Mouse (Mus musculus) cerebellum, adult 8-10 months (tissue): ENCODE data around the gene Aqp8.

ENCODE experiments used
- DNase-seq: peaks from one replicate; pipeline ENCODE4 v3.0.0; 2022

Aqp8 gene

DNA sequence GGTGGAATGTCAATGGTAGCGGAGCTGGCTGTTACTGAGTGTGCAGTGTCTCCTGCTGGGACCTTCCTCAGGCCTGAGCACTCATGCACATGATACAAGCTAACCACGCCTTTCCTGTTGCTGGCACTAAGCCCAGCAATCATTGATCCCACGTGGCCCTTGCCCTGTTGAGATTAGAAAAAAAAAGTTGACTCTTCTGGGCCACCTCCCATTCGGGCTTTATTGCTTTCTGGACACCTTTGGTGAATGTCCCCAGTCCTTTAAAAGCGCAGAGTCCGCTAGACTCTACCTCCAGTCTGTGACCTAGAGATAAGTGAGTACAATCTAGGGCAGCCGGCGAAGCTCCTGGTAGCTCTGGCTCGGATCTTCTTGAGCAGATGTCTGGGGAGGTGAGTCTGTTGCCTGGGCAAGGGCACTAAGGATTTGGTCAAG lies at the start of gene Aqp8:
Gene Aqp8 (plus strand): TSS at position 222 of the 432 bp plus-strand sequence.
- DNase-seq = peak; percentile 16

DNA sequence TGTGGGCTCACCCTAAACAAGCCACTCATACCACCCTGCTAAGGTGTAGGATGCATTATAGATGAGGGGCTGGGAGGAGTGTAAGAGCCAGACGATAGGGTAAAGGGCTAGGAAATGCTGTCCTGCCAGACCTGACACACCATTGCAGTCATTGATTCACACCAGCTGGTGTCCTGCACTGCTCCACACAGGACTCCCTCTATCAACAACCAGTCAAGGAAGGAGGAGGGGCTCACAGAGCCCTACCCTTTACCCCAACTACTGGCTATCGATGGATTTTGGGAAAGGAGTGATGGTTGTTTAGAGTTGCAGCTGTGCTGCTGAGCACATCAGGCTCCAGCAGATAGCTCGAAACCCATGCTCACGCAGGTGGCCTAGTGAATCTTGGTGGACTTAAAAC lies 45.3 kb upstream of the Aqp8 start:
- DNase-seq = no peak

DNA sequence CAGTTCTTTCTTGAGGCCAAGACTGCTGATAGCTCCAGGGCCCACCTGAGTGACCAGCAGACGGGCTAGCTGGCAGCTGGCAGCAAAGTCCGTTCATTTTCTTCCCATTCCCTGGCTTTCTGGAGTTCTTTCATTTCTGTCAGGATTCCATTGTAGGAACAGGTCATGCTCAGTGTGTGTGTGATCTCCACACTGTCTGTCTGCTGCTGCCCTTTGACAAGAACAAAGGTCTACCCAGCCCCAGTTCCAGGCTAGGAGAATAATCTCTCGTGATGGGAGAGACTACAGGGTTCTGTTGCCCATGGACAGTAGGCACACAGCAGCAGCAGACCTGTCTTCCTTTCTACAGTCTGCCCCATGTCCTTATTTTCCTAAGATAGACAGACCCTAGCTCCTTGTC lies 44.4 kb upstream of the Aqp8 start:
- no peak for DNase-seq

DNA sequence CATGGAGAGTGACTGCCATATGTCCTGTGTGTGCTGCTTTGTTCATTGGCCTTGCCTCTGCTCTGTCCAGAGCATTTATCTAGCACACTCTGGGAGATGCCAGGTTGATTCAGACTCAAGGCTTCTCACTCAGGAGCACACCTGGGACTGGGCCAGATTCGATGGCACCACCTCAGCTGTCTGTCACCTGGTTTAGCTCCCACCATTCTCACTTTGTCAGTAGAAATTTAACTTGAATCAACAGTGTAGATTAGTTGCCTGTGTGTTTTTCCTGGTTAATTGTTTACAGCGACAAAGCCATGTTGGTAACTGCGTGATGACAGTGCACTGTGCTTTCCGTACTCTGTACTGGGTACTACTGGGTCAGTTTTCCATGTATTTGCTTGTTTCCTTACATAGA lies 42.1 kb upstream of the Aqp8 start:
- DNase-seq = no peak

DNA sequence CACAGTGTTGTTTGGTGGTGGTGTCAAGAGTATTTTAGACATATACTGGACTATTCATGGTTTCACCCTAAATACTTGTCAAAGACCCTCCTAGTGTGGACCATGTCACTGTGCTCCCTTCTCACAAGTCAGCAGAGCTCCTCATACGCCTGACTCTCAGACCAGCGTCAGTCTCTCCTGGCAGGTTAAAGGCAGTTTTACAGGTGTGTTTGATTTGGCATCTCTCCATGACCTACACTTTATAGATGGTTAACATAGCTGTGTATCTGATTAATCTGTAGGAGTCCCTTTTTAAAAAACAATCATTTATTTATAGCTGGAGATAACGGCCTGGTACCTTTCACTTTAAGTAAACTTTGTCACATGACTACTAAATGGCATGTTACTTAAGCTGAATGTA lies 40.1 kb upstream of the Aqp8 start:
- DNase-seq = no peak

DNA sequence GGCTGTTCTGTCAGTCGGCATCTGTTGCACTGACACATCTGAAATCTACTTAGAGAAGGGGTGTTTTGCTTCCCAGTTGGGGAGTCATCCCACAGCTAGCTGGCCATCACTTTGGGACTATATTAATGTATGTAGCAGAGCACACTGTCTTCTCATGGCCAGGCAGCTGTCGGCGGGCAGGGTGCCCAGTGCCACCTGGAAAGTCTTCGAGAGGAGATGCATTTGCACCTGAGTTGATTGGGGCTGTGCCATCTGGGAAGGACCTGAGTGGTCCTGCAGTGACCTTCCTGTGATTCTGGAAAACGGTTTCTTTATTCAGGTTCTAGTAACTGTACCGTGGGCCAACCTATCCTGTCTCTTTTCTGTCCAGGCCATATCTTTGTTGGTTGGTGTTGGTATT lies 37.8 kb upstream of the Aqp8 start:
- no peak for DNase-seq

DNA sequence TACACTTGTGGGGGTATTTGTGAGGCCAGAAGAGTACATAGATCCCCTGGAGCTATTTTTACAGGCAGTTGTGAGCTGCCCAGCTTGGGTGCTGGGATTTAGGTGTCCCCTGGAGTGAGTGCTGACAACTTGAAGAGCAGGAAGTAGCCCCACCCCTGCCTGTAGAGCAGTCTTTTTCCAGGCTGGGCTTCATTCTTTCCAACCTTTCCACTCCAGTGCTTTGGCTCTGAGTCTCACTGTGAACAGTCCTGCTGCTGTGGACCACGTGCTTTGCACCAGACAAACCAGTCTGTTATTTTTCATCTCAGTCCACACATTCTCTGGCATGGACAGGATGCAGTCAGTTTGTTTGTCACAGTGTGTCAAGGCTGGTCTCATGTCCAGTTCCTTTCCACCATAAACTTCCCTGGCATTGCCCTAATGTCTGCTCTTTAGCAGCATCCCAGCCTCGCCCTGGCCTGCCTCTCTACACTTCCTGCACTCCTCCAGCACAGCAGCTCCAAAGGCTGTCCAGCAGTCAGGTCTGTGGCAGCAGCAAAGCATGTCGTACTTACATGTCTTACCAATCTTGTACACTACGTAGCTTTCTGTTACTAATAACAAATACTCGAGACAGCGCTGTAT lies 36.8 kb upstream of the Aqp8 start:
- no peak for DNase-seq

DNA sequence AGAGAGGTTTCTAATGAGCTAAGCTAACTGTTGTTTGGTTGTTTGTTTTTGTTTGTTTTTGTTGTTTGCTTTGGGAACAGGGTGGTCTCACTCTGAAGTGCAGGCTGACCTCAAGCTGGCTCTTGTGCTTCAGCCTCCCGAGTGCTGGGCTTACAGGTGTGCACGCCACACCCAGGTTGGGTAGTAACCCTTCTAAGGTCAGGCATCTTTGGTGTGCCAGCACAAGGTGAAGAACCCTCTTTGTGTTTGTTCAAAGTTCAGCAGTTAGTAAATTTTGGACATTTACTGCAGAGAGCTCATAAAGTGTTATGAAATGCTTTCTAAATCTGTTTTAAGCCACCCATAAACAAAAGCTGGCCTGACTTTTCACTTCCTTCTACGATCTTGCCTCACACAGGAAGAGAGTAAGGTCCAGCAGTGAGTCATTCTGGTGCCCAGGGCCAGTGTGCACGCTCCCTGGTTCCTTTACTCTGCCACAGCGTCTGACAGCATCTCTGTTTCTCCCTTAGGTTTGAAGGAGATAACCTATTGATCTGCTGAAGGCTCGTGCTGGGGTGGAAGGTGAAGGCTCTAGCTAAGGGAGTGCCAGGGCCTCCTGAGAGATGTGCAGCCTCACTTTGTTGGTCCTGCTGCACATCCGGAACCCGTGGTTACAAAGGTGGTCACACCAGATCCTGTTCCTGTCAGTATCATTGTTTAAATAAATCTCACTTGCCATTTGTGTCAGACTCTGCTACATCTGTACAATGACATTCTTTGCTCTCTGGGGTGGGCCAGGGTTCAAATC lies 32.3 kb upstream of the Aqp8 start:
- no peak for DNase-seq

DNA sequence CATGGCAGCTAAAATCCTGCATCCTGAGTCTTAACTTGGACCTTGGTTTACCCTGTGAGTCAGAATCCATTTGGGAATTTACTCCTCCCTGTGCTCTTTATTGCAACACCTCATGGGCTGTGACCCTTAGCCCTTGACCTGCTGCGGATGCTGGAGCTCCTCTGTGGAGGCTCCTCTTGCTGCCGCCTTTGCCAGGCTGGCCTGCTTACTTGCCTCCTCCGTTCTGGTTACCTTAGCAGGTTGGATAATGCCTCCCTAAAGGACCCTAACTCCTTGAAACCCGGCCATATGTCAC lies 31.7 kb upstream of the Aqp8 start:
- no peak for DNase-seq

DNA sequence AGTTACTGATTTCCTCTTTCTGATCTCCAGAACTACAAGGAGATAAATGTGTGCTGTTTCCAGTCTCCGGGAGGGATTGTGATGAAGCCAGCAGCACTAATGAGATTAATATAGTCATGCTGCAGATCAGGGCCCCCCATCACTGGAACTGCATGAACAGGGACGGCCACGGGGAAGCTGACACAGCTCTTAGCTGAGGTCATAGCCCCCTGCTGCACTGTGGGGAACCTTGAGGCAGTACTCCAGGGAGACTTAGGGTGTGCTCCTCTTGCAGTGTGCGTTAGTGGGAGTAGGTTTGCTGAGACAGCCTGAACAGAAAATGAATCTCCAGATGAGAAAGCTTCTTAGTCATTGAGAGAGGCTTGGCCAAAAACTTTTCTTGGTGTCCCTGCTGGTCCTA lies 30.9 kb upstream of the Aqp8 start:
- no peak for DNase-seq

DNA sequence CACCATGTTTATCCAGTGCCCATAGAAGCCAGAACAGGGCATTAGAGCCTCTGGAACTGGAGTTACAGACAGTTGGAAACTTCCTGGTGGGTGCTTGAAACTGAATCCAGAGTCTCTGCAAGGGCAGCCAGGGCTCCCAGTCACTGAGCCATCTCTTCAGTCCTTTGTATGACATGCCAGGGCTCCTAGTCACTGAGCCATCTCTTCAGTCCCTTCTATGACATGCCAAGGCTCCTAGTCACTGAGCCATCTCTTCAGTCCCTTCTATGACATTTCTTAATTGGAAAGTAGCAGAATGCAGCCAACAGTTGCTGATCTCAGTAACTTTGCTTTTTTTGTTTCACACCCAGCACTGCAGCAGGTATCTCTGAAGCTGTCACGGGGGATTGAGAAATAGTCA lies 20.0 kb upstream of the Aqp8 start:
- DNase-seq = no peak

DNA sequence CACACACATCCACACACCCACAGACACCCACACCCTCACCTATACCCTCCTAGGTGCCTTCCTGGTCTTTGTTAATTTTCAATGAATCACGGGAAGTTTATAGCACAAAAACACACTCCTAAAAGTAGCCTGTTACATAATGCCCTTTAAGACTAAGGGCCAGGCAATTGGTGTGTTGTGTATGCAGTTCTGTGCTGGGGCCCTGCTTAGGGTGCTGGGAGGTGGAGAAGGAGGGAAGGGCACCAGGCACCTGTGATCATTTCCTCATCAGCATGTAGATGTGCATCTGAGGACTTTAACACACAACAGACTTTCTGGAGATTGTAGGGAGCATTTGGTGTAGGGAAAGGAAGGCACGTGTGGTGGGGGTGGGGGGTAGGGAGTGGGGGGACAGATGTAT lies 13.3 kb upstream of the Aqp8 start:
- DNase-seq = no peak

DNA sequence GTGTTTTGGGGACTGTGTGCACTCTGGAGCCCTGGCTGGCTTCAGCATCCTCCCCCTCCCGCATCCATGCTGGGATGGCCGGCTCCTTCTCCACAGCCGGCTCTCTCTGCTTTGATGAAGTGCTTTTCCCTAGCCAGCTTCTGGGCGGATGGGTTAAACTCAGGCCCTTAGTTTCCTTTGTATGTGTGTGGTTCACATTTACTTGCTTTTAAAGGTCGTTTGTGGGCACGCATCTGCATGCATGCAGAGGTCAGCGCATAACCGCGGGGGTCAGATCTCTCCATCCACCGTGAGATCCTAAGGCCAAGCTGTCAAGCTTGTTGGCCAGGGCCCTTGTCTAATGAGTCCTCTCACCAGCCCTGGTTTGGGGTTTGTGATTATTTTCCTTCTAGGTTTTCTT lies 12.4 kb upstream of the Aqp8 start:
- DNase-seq = no peak

DNA sequence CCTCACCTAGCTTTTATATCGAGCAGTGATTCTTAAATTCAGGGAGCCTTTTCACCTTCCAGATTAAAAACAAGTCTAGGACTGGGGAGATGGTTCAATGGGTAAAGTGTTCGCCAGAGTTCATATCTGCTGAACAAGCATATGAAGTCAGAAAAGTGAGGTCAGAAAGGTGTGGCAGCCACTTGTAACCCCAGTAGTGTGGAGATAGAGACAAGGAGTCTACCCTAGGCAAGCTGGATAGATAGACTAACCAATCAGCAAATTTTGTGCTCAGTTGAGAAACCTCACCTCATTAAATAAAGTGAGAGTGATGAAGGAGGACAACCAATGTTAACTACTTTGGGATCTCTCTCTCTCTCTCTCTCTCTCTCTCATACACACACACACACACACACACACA lies 11.6 kb upstream of the Aqp8 start:
- DNase-seq = no peak

DNA sequence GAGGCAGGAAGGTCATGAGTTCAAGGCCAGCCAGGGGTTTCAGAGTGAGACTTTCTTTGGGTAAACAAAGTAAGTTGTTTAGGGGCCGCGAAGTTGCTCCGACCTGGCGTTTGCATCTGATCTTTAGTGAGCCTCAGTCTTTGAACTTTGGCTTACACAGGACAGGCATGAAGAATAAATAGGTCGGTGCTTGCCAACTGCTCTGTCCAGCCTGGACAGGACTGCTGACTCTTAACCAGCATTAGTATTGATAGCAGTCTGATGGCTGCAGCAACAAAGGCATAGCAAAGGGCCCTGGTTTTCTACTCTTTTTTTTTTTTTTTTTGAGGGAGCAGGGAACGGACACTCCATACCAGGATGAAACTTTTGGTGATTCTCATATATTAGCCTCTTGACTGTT lies 9.5 kb upstream of the Aqp8 start:
- DNase-seq = no peak

DNA sequence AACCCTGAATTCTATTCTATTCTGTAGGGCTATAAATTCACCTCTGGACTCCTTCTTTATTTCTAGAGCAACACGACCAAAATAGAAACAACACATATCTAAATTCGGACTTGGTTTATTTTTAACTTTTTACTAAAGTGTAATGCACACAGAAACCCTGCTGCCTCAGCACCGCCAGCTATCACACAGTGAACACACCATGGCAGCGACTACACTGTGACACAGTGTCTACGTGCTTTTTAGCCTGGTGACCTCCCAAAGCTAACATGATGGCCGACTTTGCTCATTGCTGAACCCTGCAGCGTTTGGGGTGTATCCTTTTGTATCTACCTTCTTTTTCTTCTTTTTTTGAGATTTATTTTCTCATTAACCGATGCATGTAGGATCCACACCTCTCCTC lies 9.0 kb upstream of the Aqp8 start:
- no peak for DNase-seq

DNA sequence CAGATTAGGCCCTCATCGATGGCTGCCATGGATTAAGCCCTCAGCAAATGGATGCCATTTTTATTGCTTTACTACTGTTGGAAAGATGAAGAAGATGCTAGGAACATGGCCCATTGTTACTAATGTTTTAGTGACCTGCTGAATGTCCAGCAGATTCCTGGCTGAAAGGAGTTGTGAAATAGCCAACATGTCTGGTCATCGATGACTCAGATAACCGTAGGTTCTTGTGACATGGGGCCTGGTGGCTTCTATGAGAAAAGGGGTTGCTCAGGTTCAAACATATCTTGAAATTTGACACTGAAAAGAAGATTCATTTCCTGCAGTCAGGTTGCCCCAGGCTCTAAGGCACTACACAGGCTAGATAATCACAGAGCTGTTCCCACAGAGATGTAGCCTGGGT lies 7.0 kb upstream of the Aqp8 start:
- no peak for DNase-seq

DNA sequence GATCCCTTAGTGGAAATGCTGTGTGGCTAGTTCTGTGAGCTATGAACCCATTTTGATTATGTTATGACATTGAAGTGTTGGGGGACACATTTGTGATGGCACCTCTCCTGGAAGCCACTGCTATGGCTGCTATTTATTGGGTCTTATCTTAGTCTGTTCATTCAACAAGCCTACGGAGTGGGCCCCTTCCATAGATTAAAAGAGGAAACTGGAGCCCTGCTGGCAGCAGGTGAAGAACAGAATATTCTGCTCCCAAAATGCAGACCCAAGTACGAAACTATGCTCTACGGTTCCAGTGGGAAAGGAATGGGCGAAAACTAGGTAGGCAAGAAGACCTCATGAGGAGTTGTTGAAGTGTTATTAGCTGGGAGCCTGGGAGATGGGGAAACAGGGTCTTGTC lies 3.8 kb upstream of the Aqp8 start:
- DNase-seq = no peak

DNA sequence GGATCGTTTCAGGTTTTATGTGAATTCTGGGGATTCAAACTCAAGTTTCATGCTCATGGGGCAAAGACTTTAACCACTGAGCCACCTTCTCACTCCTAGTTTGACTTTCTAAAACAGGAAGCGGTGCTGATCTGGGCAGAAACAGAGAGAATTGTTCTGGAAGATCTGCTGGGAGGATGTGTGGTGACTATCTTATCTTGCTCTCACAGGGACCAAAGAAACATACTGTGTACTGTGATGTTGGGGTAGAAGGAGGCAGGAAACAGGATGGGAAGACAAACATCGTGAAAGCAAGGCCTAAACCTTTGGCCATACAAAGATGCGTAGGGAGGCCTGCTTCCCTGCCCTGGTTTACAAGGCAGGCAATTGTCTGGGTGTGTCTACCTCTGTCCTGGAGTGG lies 2.8 kb upstream of the Aqp8 start:
- no peak for DNase-seq

DNA sequence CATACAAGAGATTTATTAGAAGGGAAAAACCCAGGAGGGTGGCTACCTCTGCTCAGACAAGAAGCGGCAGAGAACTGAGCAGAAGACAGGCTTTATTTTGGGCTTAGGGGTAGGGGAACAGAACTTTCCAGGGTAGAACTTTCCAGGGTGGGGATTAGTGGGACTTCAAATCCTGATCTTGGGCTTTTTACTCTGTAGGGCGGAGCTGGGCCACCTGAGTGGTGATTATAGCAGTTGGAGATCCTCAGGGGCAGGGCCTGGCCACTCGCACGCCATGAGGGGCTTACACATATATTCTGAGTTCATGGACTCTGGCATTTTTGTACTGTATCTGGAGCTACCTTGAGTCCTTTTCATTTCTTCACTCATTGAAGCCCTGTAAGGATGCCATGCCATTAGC lies 775 bp upstream of the Aqp8 start:
- DNase-seq = no peak

DNA sequence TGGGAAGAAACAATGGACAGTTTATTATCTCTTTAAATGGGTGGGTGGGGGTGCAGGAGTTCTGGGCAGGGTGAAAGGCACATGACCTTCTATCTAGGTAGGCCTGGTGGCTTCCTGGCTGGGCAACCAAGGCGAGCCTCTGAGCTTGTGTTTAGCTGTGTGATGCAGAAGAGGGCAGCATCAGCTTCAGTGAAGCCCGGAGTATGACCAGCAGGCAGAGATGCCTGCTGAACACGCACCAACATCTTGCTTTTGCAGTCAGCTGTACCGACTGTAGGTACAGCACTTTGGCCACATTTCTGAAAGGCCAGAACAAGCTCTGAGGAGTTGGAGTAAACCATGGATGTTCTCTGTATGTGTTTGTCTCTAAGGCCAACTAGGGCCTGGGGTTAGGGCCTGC lies 1.5 kb downstream of the Aqp8 start:
- no peak for DNase-seq

DNA sequence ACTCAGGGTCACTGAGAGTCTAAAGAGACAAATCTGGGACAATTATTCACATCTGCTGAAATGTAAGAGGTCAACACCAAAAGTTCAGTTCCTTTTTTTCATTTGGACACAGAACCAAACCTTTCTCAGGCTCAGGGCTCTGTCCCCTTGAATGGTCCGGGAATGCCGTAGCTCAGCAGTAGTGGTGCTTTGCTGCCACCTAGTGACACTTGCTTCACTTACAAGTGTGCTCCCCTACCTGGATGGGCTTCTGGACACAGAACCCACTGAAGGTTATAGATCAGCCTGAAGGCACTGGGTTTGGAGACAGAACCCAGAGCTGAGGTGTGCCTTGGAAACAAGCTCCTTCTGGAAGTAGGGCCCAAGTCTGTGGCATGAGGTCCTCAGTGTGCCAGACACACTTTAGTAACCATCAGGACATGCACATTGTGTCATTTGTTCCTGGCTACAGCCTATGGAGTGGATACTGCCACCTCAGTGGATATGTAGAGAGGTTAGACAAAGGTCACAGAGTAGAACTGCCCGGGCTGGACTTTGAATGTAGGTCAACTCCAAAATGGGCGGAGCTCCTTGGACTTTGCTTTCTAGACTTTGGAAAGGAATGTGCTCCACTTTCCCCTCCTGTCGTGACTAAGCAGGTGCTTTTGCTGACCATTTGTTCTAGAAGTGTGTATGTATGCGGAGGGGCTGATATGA lies 3.7 kb downstream of the Aqp8 start:
- peak; percentile 80 for DNase-seq

DNA sequence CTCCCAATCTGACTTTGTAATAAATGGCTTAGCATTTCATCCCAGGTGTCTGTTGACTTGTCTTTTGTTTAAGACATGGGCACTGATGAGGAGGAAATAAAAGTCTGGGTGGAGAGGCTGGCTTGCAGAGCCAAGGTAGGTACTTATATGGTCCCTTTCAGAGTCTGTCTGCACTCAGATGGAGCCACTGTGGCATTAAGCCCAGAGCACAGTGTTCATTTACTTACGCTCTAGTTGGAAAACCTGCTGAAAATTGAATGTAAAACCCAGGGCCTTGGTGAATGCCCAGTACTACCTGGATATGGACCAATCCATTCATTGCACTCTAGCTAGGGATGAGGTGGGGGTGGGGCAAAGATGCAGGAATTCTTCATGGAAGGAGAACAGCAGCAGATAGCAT lies 5.9 kb downstream of the Aqp8 start:
- peak; percentile 24 for DNase-seq

DNA sequence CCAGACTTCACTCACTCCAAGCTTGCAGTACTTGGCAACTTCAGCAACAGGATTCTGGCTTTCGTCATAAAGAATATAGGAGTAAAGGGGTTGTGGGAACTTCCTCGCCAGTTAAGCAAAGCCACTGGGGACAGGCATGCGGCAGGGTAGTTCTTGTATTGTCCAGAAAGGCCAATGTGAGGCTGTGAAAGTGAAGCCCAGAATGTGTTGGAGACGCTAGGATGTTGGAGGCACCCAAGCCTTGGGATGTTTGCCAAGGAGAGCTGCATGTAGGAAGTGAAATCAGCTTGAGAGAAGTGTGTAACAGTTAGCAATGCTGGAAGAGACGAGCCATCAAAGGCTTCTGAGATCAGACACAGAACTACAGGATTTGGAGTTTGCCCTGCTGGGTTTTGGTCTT lies 25.6 kb downstream of the Aqp8 start:
- no peak for DNase-seq
